Mouse (Mus musculus): ENCODE data around the gene Rere. TPM values are rescaled to one million over a fixed set of nuclear protein-coding genes. Genes with fewer than 3 reads are reported as not detected.
A peak's percentile ranks its signal among the peaks of the same experiment; 100 is the strongest.

Rere gene
- polyA plus RNA-seq, 1 experiment from 2014 or later = 26.1 TPM

DNA sequence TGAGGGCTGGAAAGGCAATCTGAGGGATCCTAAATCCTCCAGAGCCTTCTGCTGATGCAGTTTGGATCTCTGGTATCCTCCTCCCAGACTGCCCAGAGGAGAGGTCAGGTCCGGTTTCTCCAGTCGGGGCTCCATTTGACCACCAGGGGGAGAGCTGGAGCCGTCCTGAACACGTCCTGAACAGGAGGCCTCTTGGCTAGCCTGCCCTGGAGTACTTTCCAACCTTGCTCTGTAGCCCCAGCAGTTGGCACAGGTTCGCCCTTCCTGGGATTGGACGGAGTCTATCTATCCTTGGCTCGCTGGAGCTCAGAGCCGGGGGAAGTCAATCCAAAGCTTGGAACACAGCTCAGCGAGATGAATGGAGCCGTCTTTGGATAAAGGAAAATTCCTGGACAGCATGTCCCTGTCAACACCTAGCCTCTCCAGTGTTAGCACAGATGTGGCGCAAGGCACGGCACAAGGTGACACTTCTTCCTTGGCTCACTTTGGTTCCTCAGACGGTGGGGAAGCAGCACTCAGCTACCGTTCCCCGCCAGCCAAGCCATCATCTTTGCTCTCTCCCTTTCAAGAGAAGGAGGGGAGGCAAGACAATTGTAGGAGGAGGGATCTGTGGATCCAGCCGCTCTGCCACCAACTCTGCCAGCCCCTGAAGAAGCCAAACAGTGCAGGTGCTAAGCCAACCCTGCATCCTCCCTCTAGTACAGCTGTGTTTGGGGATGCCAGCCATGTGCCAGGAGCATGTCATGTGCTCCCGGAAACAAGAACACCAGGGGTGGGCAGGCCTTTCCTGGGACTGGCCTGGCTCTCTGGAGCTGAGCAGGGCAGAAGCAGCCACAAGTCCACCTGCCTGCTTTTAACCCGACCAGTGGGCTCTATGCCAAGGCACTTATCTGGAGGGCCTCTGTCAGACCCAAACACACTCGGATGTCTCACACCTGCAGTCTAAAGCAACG lies 23.9 kb upstream of the Rere start:
- peak overlapping the region; percentile 35; the same call in 1 of the 2 replicates for H3K9ac ChIP-seq
- H3K27me3 ChIP-seq = no peaks in the 10 kb centered on the region
- WGBS = 40% methylated on average over 20 of the region's 20 CpGs
- no peak overlapping the region for H3K4me2 ChIP-seq
- H3K4me1 ChIP-seq = peaks cover 41% of the 10 kb centered on the region
- no peak overlapping the region for H3K4me3 ChIP-seq
- peak overlapping the region; percentile 84 for H3K27ac ChIP-seq
- no peaks in the 10 kb centered on the region for H3K36me3 ChIP-seq (ENCODE audit: poor library complexity, severe bottlenecking)
- ATAC-seq = peak; percentile 68
- H3K9me3 ChIP-seq (replicated peaks) = no peaks in the 10 kb centered on the region

- 0 out of 2 replicates have a peak overlapping the region, but pooled peaks have one; percentile 7 for H3K9ac ChIP-seq
- no peak for ATAC-seq
- no peak overlapping the region for H3K4me2 ChIP-seq
- no peaks in the 10 kb centered on the region for H3K36me3 ChIP-seq (ENCODE audit: poor library complexity, severe bottlenecking)
- WGBS = 51% methylated on average over 14 of the region's 14 CpGs
- H3K4me3 ChIP-seq = no peak overlapping the region
- no peaks in the 10 kb centered on the region for H3K9me3 ChIP-seq (replicated peaks)
- H3K27ac ChIP-seq = peak overlapping the region; percentile 84
- H3K27me3 ChIP-seq = no peaks in the 10 kb centered on the region
- peaks cover 41% of the 10 kb centered on the region for H3K4me1 ChIP-seq
These were observed 23.1 kb upstream of the Rere start for GRCm38 (mm10) chr4:150258388-150258787.

- no peak overlapping the region for H3K27ac ChIP-seq
- H3K9me3 ChIP-seq (replicated peaks) = no peaks in the 10 kb centered on the region
- H3K4me3 ChIP-seq = no peak overlapping the region
- no peaks in the 10 kb centered on the region for H3K36me3 ChIP-seq (ENCODE audit: poor library complexity, severe bottlenecking)
- whole genome bisulfite sequencing = 94% methylated on average over 7 of the region's 7 CpGs
- H3K4me1 ChIP-seq = peaks cover 41% of the 10 kb centered on the region
- ATAC-seq = no peak
- H3K4me2 ChIP-seq = no peak overlapping the region
- no peak overlapping the region for H3K9ac ChIP-seq
- no peaks in the 10 kb centered on the region for H3K27me3 ChIP-seq
These were observed 21.9 kb upstream of the Rere start for GRCm38 (mm10) chr4:150259577-150259976.

GRCm38 (mm10) chr4:150260111-150260510 lies 21.3 kb upstream of the Rere start:
- Histone ChIP-seq H3K27ac (no peak overlapping the region), H3K36me3 (ENCODE audit: poor library complexity, severe bottlenecking) (no peaks in the 10 kb centered on the region), H3K9me3 (replicated peaks) (no peaks in the 10 kb centered on the region), H3K9ac (no peak overlapping the region), H3K4me2 (no peak overlapping the region), H3K4me1 (peaks cover 36% of the 10 kb centered on the region), H3K4me3 (no peak overlapping the region), H3K27me3 (no peaks in the 10 kb centered on the region)
- WGBS = 18% methylated on average over 7 of the region's 7 CpGs
- ATAC-seq = no peak

- WGBS = 20% methylated on average over 6 of the region's 6 CpGs
- ATAC-seq = no peak
- Histone ChIP-seq H3K36me3 (ENCODE audit: poor library complexity, severe bottlenecking) (no peaks in the 10 kb centered on the region), H3K4me1 (peaks cover 34% of the 10 kb centered on the region), H3K27me3 (no peaks in the 10 kb centered on the region), H3K9ac (no peak overlapping the region), H3K4me3 (no peak overlapping the region), H3K4me2 (no peak overlapping the region), H3K9me3 (replicated peaks) (no peaks in the 10 kb centered on the region), H3K27ac (no peak overlapping the region)
These were observed 20.7 kb upstream of the Rere start for GRCm38 (mm10) chr4:150260745-150261144.

- H3K4me2 ChIP-seq = no peak overlapping the region
- H3K9me3 ChIP-seq (replicated peaks) = no peaks in the 10 kb centered on the region
- peaks cover 31% of the 10 kb centered on the region for H3K4me1 ChIP-seq
- H3K4me3 ChIP-seq = no peak overlapping the region
- WGBS = 71% methylated on average over 8 of the region's 8 CpGs
- no peak for ATAC-seq
- no peak overlapping the region for H3K27ac ChIP-seq
- H3K9ac ChIP-seq = no peak overlapping the region
- H3K27me3 ChIP-seq = no peaks in the 10 kb centered on the region
- no peaks in the 10 kb centered on the region for H3K36me3 ChIP-seq (ENCODE audit: poor library complexity, severe bottlenecking)
These were observed 19.1 kb upstream of the Rere start for GRCm38 (mm10) chr4:150262301-150262700.

GRCm38 (mm10) chr4:150264903-150265302 lies 16.5 kb upstream of the Rere start:
- H3K27ac ChIP-seq = no peak overlapping the region
- peaks cover 9% of the 10 kb centered on the region; the same call in 1 of the 2 replicates for H3K4me1 ChIP-seq
- 44% methylated on average over 7 of the region's 7 CpGs for WGBS
- H3K9me3 ChIP-seq (replicated peaks) = no peaks in the 10 kb centered on the region
- no peak overlapping the region for H3K4me2 ChIP-seq
- no peak for ATAC-seq
- no peaks in the 10 kb centered on the region for H3K27me3 ChIP-seq
- H3K9ac ChIP-seq = no peak overlapping the region
- no peaks in the 10 kb centered on the region for H3K36me3 ChIP-seq (ENCODE audit: poor library complexity, severe bottlenecking)
- H3K4me3 ChIP-seq = no peak overlapping the region

DNA sequence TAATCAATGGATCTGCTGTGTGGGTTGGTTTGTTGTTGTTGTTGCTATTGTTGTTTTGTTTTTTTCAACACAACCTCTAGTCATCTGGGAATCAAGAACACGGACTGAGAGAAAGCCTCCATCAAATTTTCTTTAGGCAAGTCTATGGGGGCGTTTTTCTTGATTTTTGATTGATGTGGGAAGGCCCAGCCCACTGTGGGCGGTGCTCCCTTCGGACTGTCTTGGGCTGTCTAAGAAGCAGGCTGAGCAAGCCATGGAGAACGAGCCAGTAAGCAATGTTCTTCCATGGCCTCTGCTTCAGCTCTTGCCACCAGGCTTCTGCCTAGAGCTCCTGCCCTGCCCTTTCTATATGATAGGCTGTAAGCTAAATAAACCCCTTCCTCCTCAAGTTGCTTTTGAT lies 16.0 kb upstream of the Rere start:
- Histone ChIP-seq H3K27me3 (no peaks in the 10 kb centered on the region), H3K9me3 (replicated peaks) (no peaks in the 10 kb centered on the region), H3K4me2 (no peak overlapping the region), H3K4me3 (no peak overlapping the region), H3K4me1 (peaks cover 3% of the 10 kb centered on the region; the same call in 1 of the 2 replicates), H3K27ac (no peak overlapping the region), H3K36me3 (ENCODE audit: poor library complexity, severe bottlenecking) (no peaks in the 10 kb centered on the region), H3K9ac (no peak overlapping the region)
- 75% methylated on average over 5 of the region's 5 CpGs for WGBS
- no peak for ATAC-seq

- 78% methylated on average over 21 of the region's 21 CpGs for WGBS
- ATAC-seq = no peak
- H3K36me3 ChIP-seq (ENCODE audit: poor library complexity, severe bottlenecking) = no peaks in the 10 kb centered on the region
- H3K27me3 ChIP-seq = no peaks in the 10 kb centered on the region
- H3K9me3 ChIP-seq (replicated peaks) = no peaks in the 10 kb centered on the region
- H3K9ac ChIP-seq = no peak overlapping the region
- no peak overlapping the region for H3K4me2 ChIP-seq
- H3K27ac ChIP-seq = no peak overlapping the region
- no peak overlapping the region for H3K4me3 ChIP-seq
- peaks cover under 1% of the 10 kb centered on the region; the same call in 1 of the 2 replicates for H3K4me1 ChIP-seq
These were observed 14.7 kb upstream of the Rere start for GRCm38 (mm10) chr4:150266655-150267223.

DNA sequence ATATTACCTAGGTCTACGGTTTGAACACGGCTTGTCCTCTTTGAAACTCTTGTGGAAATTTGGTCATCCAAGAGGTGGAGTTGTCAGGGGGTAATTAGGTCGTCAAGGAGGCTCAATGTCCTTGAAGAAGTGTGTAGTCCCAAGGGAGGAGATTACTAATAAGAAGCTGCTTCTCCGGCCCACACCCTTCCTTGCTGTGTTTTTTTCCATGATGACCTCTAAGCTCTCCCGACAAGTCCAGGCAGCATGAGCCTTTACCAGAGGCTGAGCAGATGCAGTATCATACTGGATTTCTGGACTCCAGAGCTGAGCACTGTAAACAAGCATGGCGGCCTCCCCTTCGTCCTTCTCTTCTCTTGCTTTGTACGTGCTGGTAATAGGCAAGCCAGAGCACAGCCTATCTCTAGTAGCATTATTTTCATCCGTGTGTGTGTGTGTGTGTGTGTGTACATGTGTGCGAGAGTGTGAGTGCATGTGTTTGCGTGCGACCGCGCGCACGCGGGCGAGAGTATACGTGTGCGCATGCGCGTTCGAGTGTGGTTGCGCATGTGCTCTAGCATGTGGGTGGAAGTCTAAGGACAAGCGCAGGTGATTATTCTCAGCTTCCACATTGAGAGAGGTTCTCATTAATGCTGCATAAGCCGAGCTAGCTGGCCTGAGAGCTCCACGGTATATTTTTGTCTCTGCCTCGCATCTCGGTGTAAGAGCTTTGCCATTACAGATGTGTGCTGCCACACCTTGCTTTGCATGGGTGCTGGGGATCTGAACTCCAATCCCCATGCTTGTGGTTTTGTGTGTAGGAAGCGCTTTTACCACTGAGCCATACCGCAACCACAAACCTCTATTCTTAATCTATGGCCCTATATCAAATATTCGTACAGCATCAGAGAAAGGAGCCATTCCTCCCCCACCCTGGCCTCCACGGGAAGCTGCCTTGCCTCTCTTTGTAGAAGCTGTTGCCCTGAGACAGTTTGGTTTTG lies 12.5 kb upstream of the Rere start:
- ATAC-seq = no peak

GRCm38 (mm10) chr4:150269679-150270078 lies 11.8 kb upstream of the Rere start:
- peaks cover 16% of the 10 kb centered on the region for H3K4me1 ChIP-seq
- no peaks in the 10 kb centered on the region for H3K9me3 ChIP-seq (replicated peaks)
- no peak overlapping the region for H3K4me3 ChIP-seq
- H3K27ac ChIP-seq = no peak overlapping the region; the same call in 1 of the 2 replicates
- H3K9ac ChIP-seq = no peak overlapping the region
- no peaks in the 10 kb centered on the region for H3K27me3 ChIP-seq
- no peak overlapping the region for H3K4me2 ChIP-seq
- ATAC-seq = no peak
- 55% methylated on average over 7 of the region's 7 CpGs for WGBS
- no peaks in the 10 kb centered on the region for H3K36me3 ChIP-seq (ENCODE audit: poor library complexity, severe bottlenecking)

More for the DNA sequence above, 12.5 kb upstream of the Rere start:
- H3K4me2 ChIP-seq = no peak overlapping the region
- H3K27me3 ChIP-seq = no peaks in the 10 kb centered on the region
- H3K27ac ChIP-seq = no peak overlapping the region
- no peaks in the 10 kb centered on the region for H3K9me3 ChIP-seq (replicated peaks)
- no peaks in the 10 kb centered on the region for H3K36me3 ChIP-seq (ENCODE audit: poor library complexity, severe bottlenecking)
- WGBS = 89% methylated on average over 33 of the region's 33 CpGs
- H3K4me1 ChIP-seq = peaks cover 16% of the 10 kb centered on the region
- no peak overlapping the region for H3K4me3 ChIP-seq
- H3K9ac ChIP-seq = no peak overlapping the region
